Mouse (Mus musculus) C2C12 (cell line): Measurements from ENCODE around the gene Gm10490. TPM values are rescaled to one million over a fixed set of nuclear protein-coding genes. Genes with fewer than 3 reads are reported as not detected.

Experiments used
- H3K27me3 ChIP-seq: one replicate; pipeline ENCODE4 v1.6.1; 2011; ENCODE audit not compliant: control insufficient read depth, insufficient read depth, insufficient read length
- H3K36me3 ChIP-seq: one replicate; pipeline ENCODE4 v1.6.1; 2011; ENCODE audit not compliant: control insufficient read depth, insufficient read depth
- H3K4me3 ChIP-seq: one replicate; pipeline ENCODE4 v1.5.1; 2011; ENCODE audit warnings: mild to moderate bottlenecking, control low read depth; ENCODE audit not compliant: poor library complexity, insufficient read depth, severe bottlenecking
- H3K79me2 ChIP-seq: one replicate; pipeline ENCODE4 v1.6.1; 2011; ENCODE audit not compliant: control insufficient read depth, insufficient read depth
- H3K79me3 ChIP-seq: one replicate; pipeline ENCODE4 v1.6.1; 2011; ENCODE audit warnings: low read depth, control low read depth
- H3ac ChIP-seq: one replicate; pipeline ENCODE3; 2011; ENCODE audit warnings: low read depth; ENCODE audit not compliant: control insufficient read depth, insufficient read length
- CEBPB ChIP-seq: IDR thresholded peaks from one replicate; pipeline ENCODE4 v1.6.1; 2011; ENCODE audit warnings: low read depth, mild to moderate bottlenecking, control low read depth, moderate library complexity
- CTCF ChIP-seq: IDR thresholded peaks from one replicate; pipeline ENCODE4 v1.5.1; 2011; ENCODE audit not compliant: control insufficient read depth, insufficient read depth, insufficient read length
- FOSL1 ChIP-seq: IDR thresholded peaks from one replicate; pipeline ENCODE4 v1.8.0; 2011; ENCODE audit warnings: mild to moderate bottlenecking, low read length; ENCODE audit not compliant: poor library complexity, insufficient read depth, severe bottlenecking
- MAX ChIP-seq: IDR thresholded peaks from one replicate; pipeline ENCODE4 v1.6.1; 2011; ENCODE audit warnings: mild to moderate bottlenecking, control low read depth
- MYOD1 ChIP-seq: IDR thresholded peaks from one replicate; pipeline ENCODE4 v1.6.1; 2011; ENCODE audit warnings: low read depth; ENCODE audit not compliant: control insufficient read depth, insufficient read length
- MYOG ChIP-seq: IDR thresholded peaks from one replicate; pipeline ENCODE4 v1.6.1; 2011; ENCODE audit not compliant: control insufficient read depth, insufficient read length; ENCODE audit errors: extremely low read depth
- USF1 ChIP-seq: IDR thresholded peaks from one replicate; pipeline ENCODE4 v1.6.1; 2011; ENCODE audit warnings: low read depth, mild to moderate bottlenecking, control low read depth, moderate library complexity
- polyA plus RNA-seq: library from polyadenylated mRNA; unstranded; fragments of >200 nt; fragmentation: generic; extraction: Trizol; gene quantifications from one replicate; pipeline ENCODE4 v1.2.1, GENCODE M21; 2012; ENCODE audit warnings: missing spikeins

The Gm10490 gene
- polyA plus RNA-seq, 1 experiment, result 0.27 TPM

DNA sequence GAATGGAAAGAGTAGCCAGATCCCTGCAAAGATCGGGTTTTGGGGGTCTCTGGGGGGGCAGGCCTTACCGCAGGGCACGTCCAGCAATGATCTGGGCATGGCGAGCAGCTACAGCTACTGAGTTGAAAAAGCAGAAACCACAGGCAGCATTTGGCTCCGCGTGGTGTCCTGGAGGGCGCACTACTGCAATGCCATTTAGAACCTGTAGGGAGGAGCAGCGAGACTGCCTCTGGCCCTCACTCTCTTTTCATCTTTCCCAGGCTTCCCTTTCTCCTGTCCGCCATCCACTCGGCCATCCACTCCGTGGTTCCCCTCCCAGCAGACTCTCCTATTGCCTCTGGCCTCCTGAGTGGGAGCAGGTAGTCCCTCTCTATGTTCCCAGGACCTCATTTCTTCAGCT lies 27.5 kb downstream of the Gm10490 start:
- Histone ChIP-seq H3K36me3 (peaks cover 3% of the 10 kb centered on the region), H3K4me3 (no peak overlapping the region), H3K27me3 (no peaks in the 10 kb centered on the region), H3K79me3 (no peaks in the 10 kb centered on the region), H3K79me2 (no peaks in the 10 kb centered on the region), H3ac (no peak overlapping the region)
- TF ChIP-seq MYOD1, result no peak
- TF ChIP-seq MYOG, result no peak
- no peak for TF ChIP-seq FOSL1
- no peak for TF ChIP-seq MAX
- no peak for TF ChIP-seq CTCF
- no peak for TF ChIP-seq USF1
- no peak for TF ChIP-seq CEBPB

DNA sequence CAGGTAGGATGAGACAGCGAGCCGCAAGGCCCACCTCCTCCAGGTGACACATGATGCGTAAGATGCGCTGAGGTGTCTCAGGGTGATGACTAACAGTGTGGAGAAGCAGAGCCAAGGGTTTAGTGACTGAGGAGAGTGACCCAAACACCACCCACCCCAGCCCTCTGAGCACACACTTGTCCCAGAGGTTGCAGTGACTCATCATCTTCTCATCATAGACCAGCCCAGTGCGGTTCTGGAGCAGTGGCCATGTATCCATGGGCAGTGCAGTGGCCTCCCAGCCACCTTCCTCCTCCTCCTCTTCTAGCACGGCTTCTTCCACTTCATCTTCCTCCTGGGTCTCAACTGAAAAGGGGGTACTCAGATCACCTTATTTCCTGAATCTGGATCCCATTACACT lies 28.3 kb downstream of the Gm10490 start:
- Histone ChIP-seq H3K79me3 (no peaks in the 10 kb centered on the region), H3K27me3 (no peaks in the 10 kb centered on the region), H3K36me3 (peaks cover 3% of the 10 kb centered on the region), H3ac (no peak overlapping the region), H3K4me3 (no peak overlapping the region), H3K79me2 (no peaks in the 10 kb centered on the region)
- TF ChIP-seq CEBPB (no peak), FOSL1 (peak; percentile 56)

DNA sequence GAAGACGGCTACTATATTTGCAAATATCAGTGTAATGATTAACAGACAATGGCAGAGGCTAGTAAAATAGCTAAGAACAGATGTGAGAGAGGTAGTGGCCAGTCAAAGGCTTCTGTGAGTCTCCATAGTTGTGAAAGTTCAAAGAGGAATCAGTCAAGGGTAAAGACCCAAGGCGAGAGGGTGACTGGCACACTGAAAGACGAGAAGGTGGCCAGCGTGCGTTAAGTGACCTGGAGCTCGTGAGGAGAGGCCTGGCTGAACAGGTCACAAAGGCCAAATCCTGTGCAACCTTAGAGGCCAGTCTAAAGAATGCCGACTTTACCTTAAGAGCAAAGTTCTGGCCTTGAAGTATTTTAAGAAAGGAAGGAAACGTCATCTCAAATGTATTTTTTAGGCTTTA lies 36.3 kb downstream of the Gm10490 start:
- TF ChIP-seq MYOD1, result no peak
- no peak for TF ChIP-seq MYOG
- TF ChIP-seq USF1, result no peak
- no peak for TF ChIP-seq FOSL1
- TF ChIP-seq MAX, result no peak
- TF ChIP-seq CEBPB, result no peak
- TF ChIP-seq CTCF, result no peak
- no peaks in the 10 kb centered on the region for H3K36me3 ChIP-seq
- no peak overlapping the region for H3ac ChIP-seq
- H3K27me3 ChIP-seq, result no peaks in the 10 kb centered on the region
- H3K79me2 ChIP-seq, result no peaks in the 10 kb centered on the region
- no peak overlapping the region for H3K4me3 ChIP-seq
- no peaks in the 10 kb centered on the region for H3K79me3 ChIP-seq

DNA sequence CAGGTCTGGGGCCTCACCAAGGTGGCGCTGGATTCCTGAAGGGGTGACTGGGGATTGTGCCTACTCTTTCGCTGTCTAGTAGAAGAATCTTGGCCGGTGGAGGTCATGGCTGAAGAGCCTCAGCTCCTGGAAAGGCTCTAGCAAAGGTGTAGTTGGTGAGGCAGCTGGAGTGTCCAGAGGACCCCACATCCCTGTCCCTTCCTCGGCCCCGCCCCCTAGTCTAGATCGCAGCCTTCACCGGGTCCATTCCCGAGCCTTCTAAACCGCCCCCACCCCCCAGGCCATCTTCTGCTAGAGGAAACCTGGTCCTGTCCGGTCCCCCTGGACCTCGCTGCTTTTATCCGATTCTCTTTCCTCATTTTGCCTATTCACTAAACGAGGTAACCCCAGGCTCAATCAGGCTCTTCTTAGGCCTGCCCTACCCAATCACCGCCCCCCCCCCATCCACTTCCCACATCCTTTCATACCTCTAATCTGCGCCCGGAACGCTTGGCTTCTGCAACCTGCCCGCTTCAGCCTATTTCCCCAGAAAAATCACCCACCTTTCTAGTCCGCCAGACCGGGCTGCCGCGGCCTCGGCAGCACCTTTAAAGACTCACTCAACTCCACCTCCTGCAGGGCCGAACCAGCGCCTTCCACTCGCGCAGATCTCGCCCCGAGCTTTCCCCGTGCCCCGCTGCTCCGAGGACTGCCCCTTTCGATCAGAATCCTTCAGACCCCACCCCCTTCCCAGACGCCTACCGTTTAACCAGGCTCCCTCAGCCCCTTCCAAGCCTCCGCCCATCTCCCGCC lies 38.0 kb downstream of the Gm10490 start, which contains the start of gene Hdac6:
Hdac6 (minus strand) TSS at position 782 of the 792 bp plus-strand sequence.
- Histone ChIP-seq H3ac (peak within 1 kb of the TSS; percentile 59), H3K4me3 (peak within 1 kb of the TSS; percentile 29), H3K36me3 (no peaks in the 10 kb centered on the region), H3K79me3 (no peaks in the 10 kb centered on the region), H3K79me2 (no peaks in the 10 kb centered on the region), H3K27me3 (no peaks in the 10 kb centered on the region)
- peak; percentile 8 for TF ChIP-seq MAX
- no peak for TF ChIP-seq USF1

DNA sequence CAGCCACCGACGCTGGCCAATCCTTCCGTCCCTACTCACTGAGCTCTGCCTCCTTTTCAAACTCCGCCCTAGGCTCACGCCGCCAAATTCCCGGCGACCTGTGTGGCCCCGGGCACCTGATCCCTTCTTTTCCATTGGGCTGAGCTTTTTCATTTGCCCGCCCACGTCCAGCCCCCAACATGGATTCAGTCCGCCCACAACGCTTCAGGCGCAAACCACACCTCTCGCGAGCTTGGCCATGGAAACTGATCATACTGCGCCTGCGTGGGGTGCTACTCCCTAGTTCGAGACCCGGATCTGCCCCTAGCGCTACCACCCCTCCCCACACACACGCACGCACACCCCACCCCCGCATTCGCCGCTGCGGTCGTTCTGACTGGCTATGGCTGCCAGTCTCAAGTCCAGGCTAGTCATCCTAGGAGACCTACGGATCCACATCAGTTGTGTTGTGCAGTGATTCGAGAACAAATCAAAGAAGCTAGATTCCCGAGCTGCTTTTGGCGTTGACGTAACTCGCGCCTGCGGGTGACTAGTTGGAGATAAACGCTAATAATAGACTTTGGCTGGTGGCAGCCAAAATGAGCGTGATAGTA lies 38.7 kb downstream of the Gm10490 start:
- no peaks in the 10 kb centered on the region for H3K27me3 ChIP-seq
- H3ac ChIP-seq, result no peak overlapping the region
- no peaks in the 10 kb centered on the region for H3K79me2 ChIP-seq
- no peak overlapping the region for H3K4me3 ChIP-seq
- H3K36me3 ChIP-seq, result no peaks in the 10 kb centered on the region
- TF ChIP-seq CEBPB (no peak), CTCF (no peak), MYOG (no peak), FOSL1 (no peak), MAX (no peak), USF1 (no peak), MYOD1 (no peak)
- no peaks in the 10 kb centered on the region for H3K79me3 ChIP-seq

DNA sequence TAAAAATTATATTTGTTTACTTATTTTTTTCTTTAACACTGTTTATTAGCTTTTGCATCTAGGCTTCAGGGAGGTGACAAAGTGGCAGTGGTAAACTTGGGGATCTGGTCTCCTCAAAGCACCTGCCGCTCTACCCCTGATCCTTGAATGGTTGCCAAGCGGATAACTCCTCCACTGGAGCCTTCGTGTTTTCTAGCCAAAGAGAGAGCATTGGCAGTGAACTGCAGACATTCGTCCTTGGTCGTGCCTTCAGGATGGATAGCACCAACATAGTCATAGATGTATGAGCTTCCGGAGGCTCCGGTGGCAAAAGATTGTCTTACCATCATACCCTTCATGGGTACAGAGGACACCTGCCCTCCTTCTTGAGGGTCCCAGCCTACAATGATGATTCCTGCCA lies 40.7 kb downstream of the Gm10490 start:
- no peaks in the 10 kb centered on the region for H3K27me3 ChIP-seq
- TF ChIP-seq FOSL1 (no peak), MAX (no peak), MYOG (no peak), USF1 (no peak), MYOD1 (no peak), CTCF (no peak), CEBPB (no peak)
- H3K36me3 ChIP-seq, result no peaks in the 10 kb centered on the region
- H3K79me3 ChIP-seq, result no peaks in the 10 kb centered on the region
- no peaks in the 10 kb centered on the region for H3K79me2 ChIP-seq
- H3K4me3 ChIP-seq, result no peak overlapping the region
- H3ac ChIP-seq, result no peak overlapping the region
